Mouse (Mus musculus) bone marrow macrophage, adult 2 months (primary cell): Measurements from ENCODE around the gene Gimd1.

Source experiments
- CTCF ChIP-seq: IDR thresholded peaks from 2 replicates; pipeline ENCODE4 v1.5.1; 2012; ENCODE audit warnings: low read depth, mild to moderate bottlenecking, low read length, moderate library complexity
- POLR2A ChIP-seq: IDR thresholded peaks from 2 replicates; pipeline ENCODE4 v1.6.1; 2012; ENCODE audit warnings: mild to moderate bottlenecking, low read depth, low read length, borderline replicate concordance

DNA sequence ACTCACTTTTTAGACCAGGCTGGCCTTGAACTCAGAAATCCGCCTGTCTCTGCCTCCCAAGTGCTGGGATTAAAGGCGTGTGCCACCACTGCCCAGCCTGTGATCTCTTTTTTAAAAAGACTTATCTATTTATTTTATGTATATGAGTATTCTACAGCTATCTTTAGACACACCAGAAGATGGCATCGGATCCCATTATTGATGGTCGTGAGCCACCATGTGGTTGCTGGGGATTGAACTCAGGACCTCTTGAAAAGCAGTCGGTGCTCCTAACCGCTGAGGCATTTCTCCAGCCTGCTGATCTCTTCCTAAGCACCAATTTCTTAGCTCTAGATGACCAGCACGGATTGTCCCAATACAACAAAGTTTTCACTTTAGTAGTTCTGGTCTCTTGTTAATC, 24.3 kb downstream of the Gimd1 start:
- TF ChIP-seq CTCF, result no peak
- TF ChIP-seq POLR2A, result no peak
